Mouse (Mus musculus): ENCODE measurements around the gene Sardh. TPM values are rescaled to one million over a fixed set of nuclear protein-coding genes. Genes with fewer than 3 reads are reported as not detected.
A peak's percentile ranks its signal among the peaks of the same experiment; 100 is the strongest.

Gene Sardh
- polyA plus RNA-seq, 1 experiment from 2014 or later = 18.2 TPM

- ATAC-seq (ENCODE audit: extremely low read depth, insufficient number of reproducible peaks, low FRiP score, low TSS enrichment) = no peak
- WGBS = 73% methylated on average over 4 of the region's 4 CpGs
These were observed 14.8 kb upstream of the Sardh start for GRCm38 (mm10) chr2:27262984-27263383.

DNA sequence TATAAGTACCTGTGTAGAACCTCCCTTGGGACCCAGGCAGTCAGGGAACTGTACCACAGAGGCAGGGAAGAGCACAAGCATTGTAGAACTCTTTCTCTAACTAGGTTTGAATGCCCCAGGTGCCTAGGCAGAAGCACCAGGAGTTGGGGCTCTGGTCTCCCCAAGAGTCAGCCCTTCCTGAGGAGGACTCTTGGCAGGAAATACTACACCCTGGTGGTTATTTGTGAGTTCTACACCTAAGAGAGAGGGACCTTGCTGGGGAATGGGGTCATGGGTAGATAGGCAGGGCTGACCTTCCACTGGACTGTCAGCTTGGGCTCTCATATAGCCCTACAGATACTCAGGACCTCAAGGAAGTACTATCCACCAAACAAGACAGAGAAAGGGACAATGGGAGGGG, 3.3 kb upstream of the Sardh start:
- no peak overlapping the region for H3K9ac ChIP-seq
- no peak overlapping the region for H3K4me2 ChIP-seq
- H3K4me1 ChIP-seq = peaks cover 18% of the 10 kb centered on the region
- H3K9me3 ChIP-seq = no peaks in the 10 kb centered on the region
- ATAC-seq (ENCODE audit: extremely low read depth, insufficient number of reproducible peaks, low FRiP score, low TSS enrichment) = no peak
- no peak overlapping the region for H3K4me3 ChIP-seq
- H3K27ac ChIP-seq (replicated peaks) = no peak overlapping the region
- no peaks in the 10 kb centered on the region for H3K27me3 ChIP-seq (replicated peaks)
- H3K36me3 ChIP-seq = no peaks in the 10 kb centered on the region

More at GRCm38 (mm10) chr2:27262984-27263383, 14.8 kb upstream of the Sardh start:
- Histone ChIP-seq H3K9ac (no peak overlapping the region), H3K9me3 (peaks cover 6% of the 10 kb centered on the region; the same call in 1 of the 2 replicates), H3K27ac (replicated peaks) (no peak overlapping the region), H3K36me3 (peaks cover 45% of the 10 kb centered on the region), H3K4me3 (no peak overlapping the region), H3K27me3 (replicated peaks) (no peaks in the 10 kb centered on the region), H3K4me1 (peaks cover 6% of the 10 kb centered on the region), H3K4me2 (no peak overlapping the region)

DNA sequence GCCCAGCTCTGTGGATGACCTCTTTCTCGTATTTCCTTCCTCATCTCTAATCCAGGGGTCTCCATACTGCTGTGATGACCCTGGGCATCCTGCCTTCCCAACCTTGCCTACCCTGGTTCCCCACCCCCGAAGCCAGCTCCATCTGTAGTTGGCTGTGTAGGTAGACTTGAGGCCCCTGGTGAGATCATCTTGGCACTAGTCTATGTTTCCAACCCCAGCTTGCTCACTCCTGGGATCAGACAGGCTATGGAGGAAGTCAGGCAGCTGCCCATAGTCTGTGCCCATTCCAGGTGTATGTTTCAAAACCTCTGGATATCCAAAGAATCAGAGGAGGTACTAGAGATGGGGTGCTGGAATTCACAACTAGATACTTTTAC, 662 bp downstream of the Sardh start:
- Histone ChIP-seq H3K4me1 (peaks cover 32% of the 10 kb centered on the region), H3K9me3 (no peaks in the 10 kb centered on the region), H3K27ac (replicated peaks) (peak overlapping the region; percentile 88), H3K36me3 (peaks cover 10% of the 10 kb centered on the region; the same call in 1 of the 2 replicates), H3K9ac (peak overlapping the region; percentile 71), H3K27me3 (replicated peaks) (no peaks in the 10 kb centered on the region), H3K4me2 (peak overlapping the region; percentile 65), H3K4me3 (0 out of 2 replicates have a peak overlapping the region, but pooled peaks have one; percentile 25)
- ATAC-seq (ENCODE audit: extremely low read depth, insufficient number of reproducible peaks, low FRiP score, low TSS enrichment) = peak; percentile 12; the same call in 1 of the 2 replicates
- 22% methylated on average over 2 of the region's 2 CpGs for WGBS

DNA sequence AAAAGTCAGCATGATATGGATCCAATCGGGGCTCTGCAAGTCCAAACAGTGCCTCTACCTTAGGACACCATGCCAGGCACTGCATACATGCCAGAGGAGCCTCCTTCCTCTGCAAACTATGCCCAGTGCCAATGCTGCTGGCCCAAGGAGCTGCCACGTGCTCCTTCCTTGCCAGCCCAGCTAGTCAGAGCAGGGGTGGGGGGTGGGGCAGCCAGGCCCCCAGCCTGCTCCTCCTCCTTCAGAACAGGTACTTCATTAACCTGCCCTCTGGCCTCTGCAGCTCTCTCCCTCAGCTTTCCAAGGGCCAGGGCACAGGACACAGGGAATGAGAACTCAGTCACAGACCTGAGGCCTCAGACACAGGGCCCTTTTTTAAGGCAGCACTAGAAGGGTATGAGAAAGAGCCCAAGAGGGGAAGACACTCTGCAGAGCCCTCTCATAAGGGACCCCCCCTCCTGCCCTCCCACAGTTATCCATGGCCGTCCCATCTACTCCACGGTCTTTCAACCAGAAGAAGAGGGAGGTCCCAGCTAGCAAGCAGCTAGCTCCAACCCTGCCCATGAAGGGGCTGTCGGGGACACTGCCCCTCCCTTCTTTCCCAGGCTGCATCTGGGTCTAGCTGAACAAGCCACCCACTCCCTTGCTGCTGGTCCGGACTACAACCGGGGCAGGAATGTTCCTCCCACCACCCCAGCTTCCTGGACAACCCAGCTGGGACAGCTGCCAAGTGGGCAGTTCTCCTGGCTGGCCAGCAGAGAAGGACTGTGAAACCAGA, 1.2 kb downstream of the Sardh start:
- Histone ChIP-seq H3K4me2 (peak overlapping the region; percentile 65), H3K9me3 (no peaks in the 10 kb centered on the region), H3K36me3 (peaks cover 12% of the 10 kb centered on the region; the same call in 1 of the 2 replicates), H3K4me3 (peak overlapping the region; percentile 25), H3K27me3 (replicated peaks) (no peaks in the 10 kb centered on the region), H3K27ac (replicated peaks) (peak overlapping the region; percentile 88), H3K9ac (peak overlapping the region; percentile 71), H3K4me1 (peaks cover 32% of the 10 kb centered on the region)
- peak; percentile 64; the same call in 1 of the 2 replicates for ATAC-seq (ENCODE audit: extremely low read depth, insufficient number of reproducible peaks, low FRiP score, low TSS enrichment)
- WGBS = 22% methylated on average over 7 of the region's 7 CpGs

DNA sequence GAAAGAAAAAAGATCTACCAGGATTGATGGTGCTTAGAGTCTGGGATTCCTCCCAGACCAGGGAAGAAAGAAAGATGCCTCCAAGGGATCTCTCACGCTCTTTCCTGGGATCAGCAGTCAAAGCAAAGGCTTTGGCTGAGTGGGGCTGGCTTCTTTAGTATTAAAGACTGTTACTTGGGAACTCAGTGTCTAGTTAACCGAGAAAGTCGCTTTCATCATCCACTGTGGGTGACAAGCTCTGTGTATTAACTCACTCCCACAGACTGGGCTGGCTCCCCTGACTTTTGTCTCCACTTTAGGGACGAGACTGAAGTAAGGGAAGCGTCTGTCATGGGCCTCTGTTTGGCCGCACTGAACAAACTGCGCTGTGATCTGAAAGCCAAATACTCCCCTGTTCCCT, 2.2 kb downstream of the Sardh start:
- WGBS = 65% methylated on average over 7 of the region's 7 CpGs

GRCm38 (mm10) chr2:27237342-27237741, 10.8 kb downstream of the Sardh start:
- WGBS = 35% methylated on average over 4 of the region's 4 CpGs
- no peak overlapping the region for H3K9ac ChIP-seq
- no peak overlapping the region for H3K27ac ChIP-seq (replicated peaks)
- H3K4me2 ChIP-seq = no peak overlapping the region
- H3K27me3 ChIP-seq (replicated peaks) = peaks cover 19% of the 10 kb centered on the region
- H3K4me1 ChIP-seq = peaks cover 12% of the 10 kb centered on the region
- H3K9me3 ChIP-seq = no peaks in the 10 kb centered on the region
- no peak overlapping the region for H3K4me3 ChIP-seq
- no peak for ATAC-seq (ENCODE audit: extremely low read depth, insufficient number of reproducible peaks, low FRiP score, low TSS enrichment)
- peaks cover 32% of the 10 kb centered on the region for H3K36me3 ChIP-seq

More for the DNA sequence above, 2.2 kb downstream of the Sardh start:
- H3K36me3 ChIP-seq = peaks cover 18% of the 10 kb centered on the region; the same call in 1 of the 2 replicates
- H3K4me2 ChIP-seq = peak overlapping the region; percentile 65
- no peak for ATAC-seq (ENCODE audit: extremely low read depth, insufficient number of reproducible peaks, low FRiP score, low TSS enrichment)
- H3K27ac ChIP-seq (replicated peaks) = peak overlapping the region; percentile 88; the same call in 1 of the 2 replicates
- no peaks in the 10 kb centered on the region for H3K9me3 ChIP-seq
- 0 out of 2 replicates have a peak overlapping the region, but pooled peaks have one; percentile 25 for H3K4me3 ChIP-seq
- no peaks in the 10 kb centered on the region for H3K27me3 ChIP-seq (replicated peaks)
- peaks cover 32% of the 10 kb centered on the region for H3K4me1 ChIP-seq
- H3K9ac ChIP-seq = peak overlapping the region; percentile 71; the same call in 1 of the 2 replicates

DNA sequence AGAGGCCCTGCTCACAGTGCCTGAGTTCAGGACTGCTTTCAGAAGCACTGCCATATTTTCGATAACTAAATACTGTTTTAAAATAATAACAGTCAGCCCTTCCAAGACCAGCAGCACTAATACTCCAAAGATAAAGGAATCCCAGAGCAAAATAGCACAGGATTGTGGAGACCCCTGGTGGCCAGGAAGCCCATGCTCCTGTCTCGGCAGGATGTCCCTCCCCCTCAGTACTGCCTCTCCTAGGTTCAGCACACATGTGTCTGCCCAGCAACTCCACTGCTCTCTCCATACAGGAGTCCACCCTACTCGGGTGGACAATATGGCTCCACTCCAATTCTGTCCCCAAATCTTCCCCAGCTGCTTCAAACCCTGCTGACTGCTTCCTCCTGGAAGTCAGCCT, 12.4 kb downstream of the Sardh start:
- 13% methylated on average over 3 of the region's 3 CpGs for WGBS
- H3K4me2 ChIP-seq = no peak overlapping the region
- no peak for ATAC-seq (ENCODE audit: extremely low read depth, insufficient number of reproducible peaks, low FRiP score, low TSS enrichment)
- H3K9ac ChIP-seq = no peak overlapping the region
- peaks cover 19% of the 10 kb centered on the region for H3K27me3 ChIP-seq (replicated peaks)
- H3K9me3 ChIP-seq = no peaks in the 10 kb centered on the region
- no peak overlapping the region for H3K27ac ChIP-seq (replicated peaks)
- peaks cover 22% of the 10 kb centered on the region for H3K4me1 ChIP-seq
- no peak overlapping the region for H3K4me3 ChIP-seq
- peaks cover 23% of the 10 kb centered on the region for H3K36me3 ChIP-seq

DNA sequence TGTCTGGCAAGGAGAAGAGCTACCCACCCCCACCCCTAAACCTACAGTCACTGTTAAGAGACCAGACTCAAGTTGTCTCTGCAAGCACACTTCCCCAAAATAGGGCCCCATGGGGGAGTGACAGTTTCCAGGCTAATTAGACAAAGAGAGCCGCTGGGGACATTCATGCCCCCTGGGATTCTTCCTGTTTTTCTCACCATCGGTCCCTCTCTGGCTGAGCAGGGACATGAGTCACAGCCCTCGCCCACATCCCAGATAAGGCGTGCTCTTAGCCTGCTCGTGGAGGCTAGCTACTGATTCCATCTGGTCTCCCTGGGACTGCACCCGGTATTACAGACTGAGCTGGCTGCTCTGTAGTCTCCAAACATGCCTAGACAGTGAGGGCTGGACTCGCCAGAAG, 15.8 kb downstream of the Sardh start:
- Histone ChIP-seq H3K4me2 (peak overlapping the region; percentile 11; the same call in 1 of the 2 replicates), H3K9ac (peak overlapping the region; percentile 54), H3K9me3 (no peaks in the 10 kb centered on the region), H3K4me1 (peaks cover 22% of the 10 kb centered on the region), H3K36me3 (peaks cover 25% of the 10 kb centered on the region), H3K27me3 (replicated peaks) (peaks cover 29% of the 10 kb centered on the region), H3K4me3 (no peak overlapping the region), H3K27ac (replicated peaks) (peak overlapping the region; percentile 62)
- WGBS = 7% methylated on average over 7 of the region's 7 CpGs
- ATAC-seq (ENCODE audit: extremely low read depth, insufficient number of reproducible peaks, low FRiP score, low TSS enrichment) = no peak

- Histone ChIP-seq H3K27ac (replicated peaks) (no peak overlapping the region), H3K27me3 (replicated peaks) (peaks cover 25% of the 10 kb centered on the region), H3K4me2 (no peak overlapping the region), H3K4me3 (no peak overlapping the region), H3K9me3 (no peaks in the 10 kb centered on the region), H3K9ac (no peak overlapping the region), H3K4me1 (peaks cover 29% of the 10 kb centered on the region), H3K36me3 (peaks cover 39% of the 10 kb centered on the region)
- 78% methylated on average over 2 of the region's 2 CpGs for WGBS
- no peak for ATAC-seq (ENCODE audit: extremely low read depth, insufficient number of reproducible peaks, low FRiP score, low TSS enrichment)
These were observed 18.5 kb downstream of the Sardh start for GRCm38 (mm10) chr2:27229481-27230105.

DNA sequence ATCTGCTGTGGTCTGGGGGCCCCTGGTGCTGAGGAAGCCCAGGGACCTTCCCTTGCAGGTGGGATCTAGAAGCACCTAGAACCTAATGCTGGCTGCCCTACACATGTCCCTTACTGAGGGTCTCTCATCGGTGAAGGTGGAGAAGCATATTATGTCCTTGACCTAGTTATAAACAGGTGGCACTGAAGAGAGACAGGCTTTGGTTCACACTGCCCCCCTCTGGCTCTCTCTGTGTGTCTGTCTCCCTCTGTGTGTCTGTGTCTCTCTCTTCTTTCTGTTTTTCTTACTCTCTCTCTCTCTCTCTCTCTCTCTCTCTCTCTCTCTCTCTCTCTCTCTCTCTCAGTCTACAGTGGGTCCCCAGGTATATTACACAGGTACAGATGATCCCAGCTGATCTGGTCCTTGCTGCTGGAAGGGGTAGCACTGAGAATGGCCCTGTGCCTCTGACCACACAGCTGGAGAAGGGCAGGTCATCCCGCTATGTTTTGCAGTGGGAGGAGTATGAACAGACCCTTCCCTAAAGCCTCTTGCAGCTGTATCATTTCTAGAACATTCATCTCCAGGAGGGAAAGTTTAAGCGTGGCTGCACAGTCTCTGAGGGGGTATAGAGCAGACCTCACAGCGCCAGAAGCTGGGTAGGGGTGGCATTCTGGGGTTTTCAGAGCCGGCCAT, 19.2 kb downstream of the Sardh start:
- Histone ChIP-seq H3K9ac (no peak overlapping the region), H3K4me1 (peaks cover 29% of the 10 kb centered on the region), H3K27ac (replicated peaks) (no peak overlapping the region), H3K27me3 (replicated peaks) (peaks cover 19% of the 10 kb centered on the region), H3K4me3 (no peak overlapping the region), H3K9me3 (no peaks in the 10 kb centered on the region), H3K36me3 (peaks cover 38% of the 10 kb centered on the region), H3K4me2 (no peak overlapping the region)
- WGBS = 63% methylated on average over 5 of the region's 5 CpGs
- ATAC-seq (ENCODE audit: extremely low read depth, insufficient number of reproducible peaks, low FRiP score, low TSS enrichment) = no peak

DNA sequence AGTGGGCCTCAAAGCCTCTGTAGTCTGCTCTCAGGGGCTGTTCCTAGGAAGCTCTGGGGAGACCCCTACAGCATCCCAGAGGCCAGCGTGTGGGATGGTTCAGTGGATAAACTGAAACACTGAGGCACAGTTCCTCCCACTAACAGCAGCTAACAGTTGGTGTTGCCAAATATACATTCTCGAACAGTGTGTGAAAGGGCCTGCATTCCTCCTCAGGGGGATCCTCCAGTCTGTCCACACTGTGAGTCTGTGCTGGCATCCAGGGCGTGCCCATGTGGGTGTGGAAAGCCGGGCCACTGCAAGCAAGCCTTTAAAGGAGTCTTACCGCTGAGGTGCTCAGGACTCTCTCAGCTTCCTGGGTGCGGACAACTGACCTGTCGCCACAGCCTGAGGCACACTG, 21.6 kb downstream of the Sardh start:
- Histone ChIP-seq H3K4me3 (no peak overlapping the region), H3K4me1 (peaks cover 9% of the 10 kb centered on the region), H3K27ac (replicated peaks) (no peak overlapping the region), H3K9ac (no peak overlapping the region), H3K9me3 (no peaks in the 10 kb centered on the region), H3K4me2 (no peak overlapping the region), H3K27me3 (replicated peaks) (peaks cover 15% of the 10 kb centered on the region; the same call in 1 of the 2 replicates), H3K36me3 (peaks cover 45% of the 10 kb centered on the region)
- WGBS = 59% methylated on average over 7 of the region's 7 CpGs
- no peak for ATAC-seq (ENCODE audit: extremely low read depth, insufficient number of reproducible peaks, low FRiP score, low TSS enrichment)

Measured in heart, embryonic 13.5 days (tissue).